Mouse (Mus musculus): ENCODE results near the gene Ube2l3. TPM values are rescaled to one million over a fixed set of nuclear protein-coding genes. Genes with fewer than 3 reads are reported as not detected.

The Ube2l3 gene
- polyA plus RNA-seq, 1 experiment from 2014 or later: 278 TPM

DNA sequence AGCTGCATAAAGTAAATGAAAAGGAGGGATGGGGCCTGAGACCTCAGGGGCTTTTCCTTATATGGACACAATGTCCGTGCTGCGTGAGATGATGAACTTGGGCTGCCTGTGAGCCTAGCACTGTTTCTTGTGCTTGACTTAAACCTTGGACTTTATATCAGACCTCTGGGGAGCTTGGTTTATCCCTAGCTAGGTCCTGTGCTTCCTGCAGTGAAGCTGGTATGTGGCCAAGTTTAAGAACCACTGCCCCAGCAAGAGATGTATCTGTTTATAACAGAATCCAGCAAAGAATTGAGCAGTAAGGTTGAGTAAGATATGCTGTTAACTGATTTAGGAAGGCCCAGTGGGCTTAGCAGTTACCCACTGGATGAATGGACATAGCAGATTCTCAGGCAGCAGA is 37.0 kb upstream of the Ube2l3 start:
- DNase-seq (ENCODE audit: low spot score): no peak
- 48% methylated on average over 2 of the region's 2 CpGs for WGBS
- Histone ChIP-seq H3K9me3 (ENCODE audit: control insufficient read depth, low read length) (no peaks in the 10 kb centered on the region), H3K27ac (replicated peaks) (no peak overlapping the region), H3K27me3 (ENCODE audit: control insufficient read depth, insufficient read depth, low read length) (no peaks in the 10 kb centered on the region), H3K4me1 (replicated peaks; ENCODE audit: control insufficient read depth, insufficient read depth) (peaks cover 14% of the 10 kb centered on the region), H3K4me2 (replicated peaks; ENCODE audit: low read depth) (no peak overlapping the region), H3K36me3 (ENCODE audit: control insufficient read depth, insufficient read depth, low read length) (no peaks in the 10 kb centered on the region), H3K4me3 (ENCODE audit: low read depth, low read length) (no peak overlapping the region), H3K9ac (ENCODE audit: low read length) (no peak overlapping the region)
- ATAC-seq (ENCODE audit: low FRiP score, low TSS enrichment): no peak
- TF ChIP-seq CTCF (IDR thresholded peaks at IDR 0.05; ENCODE audit: low read depth): no peak
- no peak for TF ChIP-seq EP300 (optimal IDR thresholded peaks at IDR 0.05)

GRCm38 (mm10) chr16:17237634-17238033 is 35.2 kb upstream of the Ube2l3 start:
- Histone ChIP-seq H3K4me3 (ENCODE audit: low read depth, low read length) (no peak overlapping the region), H3K9ac (ENCODE audit: low read length) (no peak overlapping the region), H3K4me2 (replicated peaks; ENCODE audit: low read depth) (no peak overlapping the region), H3K9me3 (ENCODE audit: control insufficient read depth, low read length) (no peaks in the 10 kb centered on the region), H3K27me3 (ENCODE audit: control insufficient read depth, insufficient read depth, low read length) (no peaks in the 10 kb centered on the region), H3K27ac (replicated peaks) (no peak overlapping the region), H3K4me1 (replicated peaks; ENCODE audit: control insufficient read depth, insufficient read depth) (peaks cover 14% of the 10 kb centered on the region), H3K36me3 (ENCODE audit: control insufficient read depth, insufficient read depth, low read length) (no peaks in the 10 kb centered on the region)
- ATAC-seq (ENCODE audit: low FRiP score, low TSS enrichment) (no peak), DNase-seq (ENCODE audit: low spot score) (peak; percentile 46)
- TF ChIP-seq EP300 (optimal IDR thresholded peaks at IDR 0.05) (no peak), CTCF (IDR thresholded peaks at IDR 0.05; ENCODE audit: low read depth) (no peak)
- whole genome bisulfite sequencing: 69% methylated on average over 3 of the region's 3 CpGs

- no peaks in the 10 kb centered on the region for H3K36me3 ChIP-seq (ENCODE audit: control insufficient read depth, insufficient read depth, low read length)
- peak overlapping the region; percentile 97 for H3K9ac ChIP-seq (ENCODE audit: low read length)
- peak overlapping the region; percentile 97 for H3K4me3 ChIP-seq (ENCODE audit: low read depth, low read length)
- ATAC-seq (ENCODE audit: low FRiP score, low TSS enrichment): no peak
- H3K27me3 ChIP-seq (ENCODE audit: control insufficient read depth, insufficient read depth, low read length): no peaks in the 10 kb centered on the region
- no peaks in the 10 kb centered on the region for H3K9me3 ChIP-seq (ENCODE audit: control insufficient read depth, low read length)
- peak; percentile 48 for DNase-seq (ENCODE audit: low spot score)
- H3K4me2 ChIP-seq (replicated peaks; ENCODE audit: low read depth): peak overlapping the region; percentile 98
- TF ChIP-seq EP300 (optimal IDR thresholded peaks at IDR 0.05) (peak; percentile 26), CTCF (IDR thresholded peaks at IDR 0.05; ENCODE audit: low read depth) (no peak)
- peaks cover 14% of the 10 kb centered on the region for H3K4me1 ChIP-seq (replicated peaks; ENCODE audit: control insufficient read depth, insufficient read depth)
- peak overlapping the region; percentile 97 for H3K27ac ChIP-seq (replicated peaks)
- WGBS: 13% methylated on average over 9 of the region's 9 CpGs
These were observed 32.6 kb upstream of the Ube2l3 start for GRCm38 (mm10) chr16:17234916-17235665.

- Histone ChIP-seq H3K36me3 (ENCODE audit: control insufficient read depth, insufficient read depth, low read length) (no peaks in the 10 kb centered on the region), H3K27ac (replicated peaks) (peak overlapping the region; percentile 97), H3K4me2 (replicated peaks; ENCODE audit: low read depth) (peak overlapping the region; percentile 98), H3K4me1 (replicated peaks; ENCODE audit: control insufficient read depth, insufficient read depth) (peaks cover 14% of the 10 kb centered on the region), H3K9ac (ENCODE audit: low read length) (peak overlapping the region; percentile 97), H3K27me3 (ENCODE audit: control insufficient read depth, insufficient read depth, low read length) (no peaks in the 10 kb centered on the region), H3K4me3 (ENCODE audit: low read depth, low read length) (peak overlapping the region; percentile 97), H3K9me3 (ENCODE audit: control insufficient read depth, low read length) (no peaks in the 10 kb centered on the region)
- ATAC-seq (ENCODE audit: low FRiP score, low TSS enrichment) (0 out of 2 replicates have a peak, but pooled peaks have one; percentile 3), DNase-seq (ENCODE audit: low spot score) (peak; percentile 73)
- TF ChIP-seq EP300 (optimal IDR thresholded peaks at IDR 0.05): no peak
- no peak for TF ChIP-seq CTCF (IDR thresholded peaks at IDR 0.05; ENCODE audit: low read depth)
- WGBS: 2% methylated on average over 12 of the region's 12 CpGs
These were observed 32.0 kb upstream of the Ube2l3 start for GRCm38 (mm10) chr16:17234499-17234895.

DNA sequence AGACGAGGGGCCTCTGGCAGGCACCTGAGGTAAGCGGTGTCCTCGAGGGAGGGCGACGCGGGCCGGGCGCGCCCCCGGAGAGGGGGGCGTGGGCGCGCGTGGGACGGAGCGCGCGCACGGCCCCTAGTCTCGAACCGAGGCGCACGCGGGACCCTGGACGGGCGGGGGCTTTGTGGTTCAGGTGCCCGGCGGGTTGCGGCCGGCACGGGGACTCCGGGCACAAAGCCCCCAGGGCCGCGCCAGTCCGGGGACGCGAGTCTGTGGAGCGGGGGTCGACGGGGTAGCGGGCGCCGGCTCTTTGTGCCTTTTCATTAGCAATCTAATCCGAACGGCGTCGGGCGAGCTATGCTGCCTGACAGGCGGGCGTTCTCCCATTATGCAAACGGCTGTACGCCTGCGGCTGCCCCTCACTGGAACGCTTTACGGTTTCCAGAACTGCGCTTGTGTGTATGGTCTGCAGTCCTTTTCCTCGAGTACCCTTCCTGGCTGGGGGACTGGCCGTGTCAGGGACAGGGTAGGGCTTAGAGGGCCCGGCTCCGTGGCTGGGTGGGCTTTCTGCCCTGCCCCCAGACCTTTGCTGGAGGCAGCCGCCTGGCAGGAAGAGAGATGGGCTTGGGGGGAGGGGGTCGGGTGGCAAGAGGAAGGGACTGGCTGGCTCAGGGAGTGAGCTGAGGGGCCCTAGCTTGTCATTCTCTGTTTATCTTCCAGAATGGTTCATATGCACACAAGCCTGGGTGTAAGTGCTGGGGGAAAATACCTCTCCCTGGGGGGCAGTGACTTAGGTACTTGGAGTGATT is 31.5 kb upstream of the Ube2l3 start:
- H3K9ac ChIP-seq (ENCODE audit: low read length): peak overlapping the region; percentile 97
- H3K4me1 ChIP-seq (replicated peaks; ENCODE audit: control insufficient read depth, insufficient read depth): peaks cover 14% of the 10 kb centered on the region
- no peak for TF ChIP-seq EP300 (optimal IDR thresholded peaks at IDR 0.05)
- no peak for TF ChIP-seq CTCF (IDR thresholded peaks at IDR 0.05; ENCODE audit: low read depth)
- peak overlapping the region; percentile 97 for H3K27ac ChIP-seq (replicated peaks)
- H3K36me3 ChIP-seq (ENCODE audit: control insufficient read depth, insufficient read depth, low read length): no peaks in the 10 kb centered on the region
- no peaks in the 10 kb centered on the region for H3K27me3 ChIP-seq (ENCODE audit: control insufficient read depth, insufficient read depth, low read length)
- WGBS: 1% methylated on average over 44 of the region's 62 CpGs
- peak; percentile 31 for ATAC-seq (ENCODE audit: low FRiP score, low TSS enrichment)
- peak overlapping the region; percentile 98 for H3K4me2 ChIP-seq (replicated peaks; ENCODE audit: low read depth)
- H3K4me3 ChIP-seq (ENCODE audit: low read depth, low read length): peak overlapping the region; percentile 97
- H3K9me3 ChIP-seq (ENCODE audit: control insufficient read depth, low read length): no peaks in the 10 kb centered on the region
- peak; percentile 67 for DNase-seq (ENCODE audit: low spot score)

Data from stomach, postnatal 0 days (tissue).